Mouse (Mus musculus): Measurements from ENCODE around the gene Gzf1. TPM values are rescaled to one million over a fixed set of nuclear protein-coding genes. Genes with fewer than 3 reads are reported as not detected.

Gzf1 gene
- polyA plus RNA-seq (2015; fragmentation: Nextera tagmentation; extraction: Ambion mirVana) = 15.8 and 16.1 TPM in 2 replicates

GRCm38 (mm10) chr2:148680775-148681291, at the start of gene Gzf1:
Gzf1 (plus strand) TSS chr2:148681023.
- H3K4me2 ChIP-seq (ENCODE audit: low read length) = peak within 1 kb of the TSS; percentile 97
- peak within 1 kb of the TSS; percentile 69 for H3K4me3 ChIP-seq (ENCODE audit: low read depth, low read length)
- H3K9ac ChIP-seq (ENCODE audit: low read depth, low read length) = peak within 1 kb of the TSS; percentile 89
- peaks cover 39% of the 10 kb centered on the region for H3K4me1 ChIP-seq (ENCODE audit: control insufficient read depth, insufficient read depth, low read length)
- under 1% methylated on average over 39 of the region's 39 CpGs for whole genome bisulfite sequencing
- no peaks in the 10 kb centered on the region for H3K9me3 ChIP-seq (replicated peaks; ENCODE audit: control insufficient read depth, low read length, poor library complexity, severe bottlenecking)
- no peaks in the 10 kb centered on the region for H3K27me3 ChIP-seq (ENCODE audit: control insufficient read depth, insufficient read depth, low read depth, low read length)
- H3K36me3 ChIP-seq (ENCODE audit: control insufficient read depth, insufficient read depth, low read length) = peaks cover 17% of the 10 kb centered on the region
- peak; percentile 95 for ATAC-seq
- H3K27ac ChIP-seq (ENCODE audit: low read length) = peak within 1 kb of the TSS; percentile 85

GRCm38 (mm10) chr2:148631602-148632001, 49.2 kb upstream of the Gzf1 start:
- H3K4me1 ChIP-seq (ENCODE audit: control insufficient read depth, insufficient read depth, low read length) = no peaks in the 10 kb centered on the region
- no peak overlapping the region for H3K9ac ChIP-seq (ENCODE audit: low read depth, low read length)
- H3K4me2 ChIP-seq (ENCODE audit: low read length) = no peak overlapping the region
- ATAC-seq = no peak
- H3K27ac ChIP-seq (ENCODE audit: low read length) = no peak overlapping the region
- H3K36me3 ChIP-seq (ENCODE audit: control insufficient read depth, insufficient read depth, low read length) = no peaks in the 10 kb centered on the region
- H3K9me3 ChIP-seq (replicated peaks; ENCODE audit: control insufficient read depth, low read length, poor library complexity, severe bottlenecking) = no peaks in the 10 kb centered on the region
- no peaks in the 10 kb centered on the region for H3K27me3 ChIP-seq (ENCODE audit: control insufficient read depth, insufficient read depth, low read depth, low read length)
- 94% methylated on average over 3 of the region's 3 CpGs for WGBS
- H3K4me3 ChIP-seq (ENCODE audit: low read depth, low read length) = no peak overlapping the region

GRCm38 (mm10) chr2:148634466-148634865, 46.4 kb upstream of the Gzf1 start:
- H3K9me3 ChIP-seq (replicated peaks; ENCODE audit: control insufficient read depth, low read length, poor library complexity, severe bottlenecking) = no peaks in the 10 kb centered on the region
- H3K27me3 ChIP-seq (ENCODE audit: control insufficient read depth, insufficient read depth, low read depth, low read length) = no peaks in the 10 kb centered on the region
- H3K36me3 ChIP-seq (ENCODE audit: control insufficient read depth, insufficient read depth, low read length) = no peaks in the 10 kb centered on the region
- 91% methylated on average over 4 of the region's 4 CpGs for WGBS
- H3K4me2 ChIP-seq (ENCODE audit: low read length) = no peak overlapping the region
- no peak overlapping the region for H3K27ac ChIP-seq (ENCODE audit: low read length)
- no peak overlapping the region for H3K4me3 ChIP-seq (ENCODE audit: low read depth, low read length)
- ATAC-seq = no peak
- H3K9ac ChIP-seq (ENCODE audit: low read depth, low read length) = no peak overlapping the region
- H3K4me1 ChIP-seq (ENCODE audit: control insufficient read depth, insufficient read depth, low read length) = no peaks in the 10 kb centered on the region

GRCm38 (mm10) chr2:148642610-148643370, 38.0 kb upstream of the Gzf1 start:
- Histone ChIP-seq H3K27me3 (ENCODE audit: control insufficient read depth, insufficient read depth, low read depth, low read length) (no peaks in the 10 kb centered on the region), H3K4me2 (ENCODE audit: low read length) (no peak overlapping the region), H3K9ac (ENCODE audit: low read depth, low read length) (no peak overlapping the region), H3K4me3 (ENCODE audit: low read depth, low read length) (no peak overlapping the region), H3K9me3 (replicated peaks; ENCODE audit: control insufficient read depth, low read length, poor library complexity, severe bottlenecking) (no peaks in the 10 kb centered on the region), H3K4me1 (ENCODE audit: control insufficient read depth, insufficient read depth, low read length) (no peaks in the 10 kb centered on the region), H3K36me3 (ENCODE audit: control insufficient read depth, insufficient read depth, low read length) (no peaks in the 10 kb centered on the region), H3K27ac (ENCODE audit: low read length) (no peak overlapping the region)
- no peak for ATAC-seq
- WGBS = 70% methylated on average over 1 of the region's 1 CpGs

GRCm38 (mm10) chr2:148644421-148645000, 36.3 kb upstream of the Gzf1 start:
- 75% methylated on average over 6 of the region's 6 CpGs for WGBS
- no peak overlapping the region for H3K4me2 ChIP-seq (ENCODE audit: low read length)

GRCm38 (mm10) chr2:148650587-148651357, 30.1 kb upstream of the Gzf1 start:
- Histone ChIP-seq H3K4me2 (ENCODE audit: low read length) (no peak overlapping the region), H3K27ac (ENCODE audit: low read length) (no peak overlapping the region), H3K27me3 (ENCODE audit: control insufficient read depth, insufficient read depth, low read depth, low read length) (no peaks in the 10 kb centered on the region), H3K9me3 (replicated peaks; ENCODE audit: control insufficient read depth, low read length, poor library complexity, severe bottlenecking) (no peaks in the 10 kb centered on the region), H3K9ac (ENCODE audit: low read depth, low read length) (no peak overlapping the region), H3K4me1 (ENCODE audit: control insufficient read depth, insufficient read depth, low read length) (peaks cover 6% of the 10 kb centered on the region), H3K36me3 (ENCODE audit: control insufficient read depth, insufficient read depth, low read length) (no peaks in the 10 kb centered on the region), H3K4me3 (ENCODE audit: low read depth, low read length) (no peak overlapping the region)
- peak; percentile 57 for ATAC-seq
- 2% methylated on average over 3 of the region's 3 CpGs for WGBS

More at GRCm38 (mm10) chr2:148644421-148645000, 36.3 kb upstream of the Gzf1 start:
- H3K27ac ChIP-seq (ENCODE audit: low read length) = no peak overlapping the region
- no peak for ATAC-seq
- no peaks in the 10 kb centered on the region for H3K9me3 ChIP-seq (replicated peaks; ENCODE audit: control insufficient read depth, low read length, poor library complexity, severe bottlenecking)
- H3K9ac ChIP-seq (ENCODE audit: low read depth, low read length) = no peak overlapping the region
- H3K4me1 ChIP-seq (ENCODE audit: control insufficient read depth, insufficient read depth, low read length) = no peaks in the 10 kb centered on the region
- no peak overlapping the region for H3K4me3 ChIP-seq (ENCODE audit: low read depth, low read length)
- no peaks in the 10 kb centered on the region for H3K27me3 ChIP-seq (ENCODE audit: control insufficient read depth, insufficient read depth, low read depth, low read length)
- no peaks in the 10 kb centered on the region for H3K36me3 ChIP-seq (ENCODE audit: control insufficient read depth, insufficient read depth, low read length)

- peaks cover 6% of the 10 kb centered on the region for H3K4me1 ChIP-seq (ENCODE audit: control insufficient read depth, insufficient read depth, low read length)
- H3K36me3 ChIP-seq (ENCODE audit: control insufficient read depth, insufficient read depth, low read length) = no peaks in the 10 kb centered on the region
- H3K27me3 ChIP-seq (ENCODE audit: control insufficient read depth, insufficient read depth, low read depth, low read length) = no peaks in the 10 kb centered on the region
- no peak overlapping the region for H3K9ac ChIP-seq (ENCODE audit: low read depth, low read length)
- no peak overlapping the region for H3K4me3 ChIP-seq (ENCODE audit: low read depth, low read length)
- no peaks in the 10 kb centered on the region for H3K9me3 ChIP-seq (replicated peaks; ENCODE audit: control insufficient read depth, low read length, poor library complexity, severe bottlenecking)
- whole genome bisulfite sequencing = 1% methylated on average over 3 of the region's 3 CpGs
- H3K27ac ChIP-seq (ENCODE audit: low read length) = no peak overlapping the region
- no peak overlapping the region for H3K4me2 ChIP-seq (ENCODE audit: low read length)
- ATAC-seq = peak; percentile 91
These were observed 25.9 kb upstream of the Gzf1 start for GRCm38 (mm10) chr2:148654961-148655360.

GRCm38 (mm10) chr2:148663458-148663857, 17.4 kb upstream of the Gzf1 start:
- Histone ChIP-seq H3K9me3 (replicated peaks; ENCODE audit: control insufficient read depth, low read length, poor library complexity, severe bottlenecking) (no peaks in the 10 kb centered on the region), H3K4me3 (ENCODE audit: low read depth, low read length) (no peak overlapping the region), H3K9ac (ENCODE audit: low read depth, low read length) (no peak overlapping the region), H3K27me3 (ENCODE audit: control insufficient read depth, insufficient read depth, low read depth, low read length) (no peaks in the 10 kb centered on the region), H3K36me3 (ENCODE audit: control insufficient read depth, insufficient read depth, low read length) (no peaks in the 10 kb centered on the region), H3K4me1 (ENCODE audit: control insufficient read depth, insufficient read depth, low read length) (no peaks in the 10 kb centered on the region), H3K4me2 (ENCODE audit: low read length) (no peak overlapping the region), H3K27ac (ENCODE audit: low read length) (no peak overlapping the region)
- 88% methylated on average over 1 of the region's 1 CpGs for WGBS
- no peak for ATAC-seq

All from midbrain, embryonic 16.5 days (tissue).